Mouse (Mus musculus) layer of hippocampus, postnatal 36 days (tissue): ENCODE measurements around the gene Ptprc. TPM values are rescaled to one million over a fixed set of nuclear protein-coding genes. Genes with fewer than 3 reads are reported as not detected.

Source experiments
- DNase-seq, 2 experiments: peaks; one replicate each; pipeline ENCODE4 v3.0.0; 2022
- total RNA-seq, 2 experiments: library from RNA; stranded (reverse); gene quantifications; 2 replicates each; pipeline ENCODE4 v1.2.3; 2021

Ptprc gene
- 1 to 10 TPM; 1.8 to 3.8 TPM for total RNA-seq

GRCm38 (mm10) chr1:138175494-138175893 lies at the start of gene Ptprc:
Gene Ptprc, minus strand, starts transcription at chr1:138175708.
- DNase-seq = no peak

GRCm38 (mm10) chr1:138214736-138215458 lies 39.4 kb upstream of the Ptprc start:
- DNase-seq = no peak

GRCm38 (mm10) chr1:138210387-138211024 lies 35.0 kb upstream of the Ptprc start:
- DNase-seq = no peak

DNA sequence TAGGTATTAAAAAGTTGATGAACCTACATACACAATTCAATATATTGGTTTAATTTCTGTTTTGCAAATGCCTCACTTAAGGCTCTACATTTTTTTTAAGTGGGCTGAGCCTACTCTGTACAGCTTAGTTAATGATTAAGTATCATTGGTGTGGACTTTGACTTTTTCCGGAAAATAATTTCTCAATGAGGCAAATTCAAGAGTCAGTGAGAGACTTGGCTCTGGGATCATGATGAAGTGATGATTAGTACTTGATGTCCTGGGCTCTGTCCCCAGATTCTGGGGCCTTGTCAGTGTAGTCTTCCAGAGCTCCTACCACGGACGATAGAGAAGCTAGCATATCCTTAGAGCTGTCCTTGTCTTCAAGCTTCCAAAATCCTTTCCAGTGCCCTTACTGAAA lies 34.2 kb upstream of the Ptprc start:
- DNase-seq = no peak

DNA sequence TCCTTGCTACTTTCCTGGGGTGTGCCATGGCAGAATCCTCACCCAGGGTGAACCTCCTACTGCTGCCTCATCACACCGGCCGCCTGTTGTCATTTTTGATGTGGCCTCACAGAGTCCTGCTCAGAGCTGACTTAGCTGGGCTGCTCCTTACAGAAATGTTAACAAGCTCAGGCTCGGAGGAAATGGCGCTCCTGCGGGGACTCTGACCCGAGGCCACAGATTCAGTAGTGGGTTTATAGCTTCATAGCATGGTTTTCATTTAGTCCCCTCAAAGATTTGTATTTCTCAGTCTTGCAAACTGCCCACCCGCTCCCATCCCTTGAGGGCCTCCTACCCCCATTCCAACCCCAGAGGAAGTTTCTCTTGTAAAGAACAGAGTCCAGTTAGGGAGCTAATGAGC lies 30.5 kb upstream of the Ptprc start:
- DNase-seq = no peak

DNA sequence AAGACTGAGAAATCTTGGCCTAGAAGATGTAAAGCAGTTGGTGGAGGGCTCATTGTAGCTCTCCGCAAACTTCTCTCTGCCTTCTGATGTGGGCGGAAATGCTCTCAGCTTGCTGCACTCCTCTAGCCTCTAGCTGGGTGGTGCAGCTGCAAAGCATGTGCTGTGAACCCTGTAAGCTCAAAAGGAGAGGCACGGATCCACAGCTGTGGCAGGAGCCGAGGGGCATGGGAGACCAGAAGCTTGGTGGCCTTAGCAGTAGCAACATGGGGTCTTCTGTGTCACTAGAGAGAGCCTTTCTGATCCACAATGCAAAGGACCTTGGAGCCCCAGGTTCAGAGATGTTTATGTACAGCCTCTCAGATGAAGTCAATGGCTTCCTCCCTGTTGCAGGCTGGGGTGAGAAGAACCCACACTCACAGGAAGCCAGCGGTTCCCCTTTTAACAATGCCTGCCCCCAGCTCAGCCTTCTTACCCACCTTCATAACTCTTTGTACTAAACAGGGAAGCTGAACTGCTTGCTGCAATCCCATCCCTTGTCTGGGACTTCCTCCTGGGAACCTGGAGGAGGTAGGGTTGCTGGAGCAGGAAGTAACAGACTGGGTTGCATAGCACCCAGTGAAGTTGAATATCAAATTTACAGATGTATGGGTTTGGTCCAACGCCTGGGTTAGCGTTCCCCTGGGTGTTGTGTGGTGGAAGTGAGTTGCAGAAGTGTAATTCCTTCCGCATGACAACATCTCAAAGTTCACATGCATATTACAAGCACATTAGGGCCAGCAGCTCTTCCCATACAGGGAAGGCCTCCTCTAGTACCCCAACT lies 16.4 kb upstream of the Ptprc start:
- DNase-seq = no peak

- no peak for DNase-seq
Measured at GRCm38 (mm10) chr1:138188131-138188530, 12.6 kb upstream of the Ptprc start.

GRCm38 (mm10) chr1:138185904-138186303 lies 10.4 kb upstream of the Ptprc start:
- DNase-seq = no peak

DNA sequence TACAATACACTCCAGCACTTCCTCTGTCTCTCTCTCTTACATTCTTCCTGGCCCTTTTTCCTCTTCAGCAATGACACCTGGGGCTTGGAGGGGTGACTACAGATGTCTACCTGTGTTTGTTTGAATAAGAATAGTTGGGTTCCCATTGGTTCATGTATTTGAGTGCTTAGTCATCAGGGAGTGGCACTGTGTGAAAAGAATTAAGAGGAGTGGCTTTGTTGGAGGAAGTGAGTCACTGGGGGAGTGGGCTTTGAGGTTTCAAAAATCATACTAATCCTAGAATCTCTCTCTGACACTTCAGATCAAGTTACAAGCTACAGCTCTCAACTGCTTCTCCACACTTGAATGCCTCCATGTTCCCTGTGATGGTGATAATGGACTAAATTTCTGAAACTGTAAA lies 4.6 kb upstream of the Ptprc start:
- no peak for DNase-seq

DNA sequence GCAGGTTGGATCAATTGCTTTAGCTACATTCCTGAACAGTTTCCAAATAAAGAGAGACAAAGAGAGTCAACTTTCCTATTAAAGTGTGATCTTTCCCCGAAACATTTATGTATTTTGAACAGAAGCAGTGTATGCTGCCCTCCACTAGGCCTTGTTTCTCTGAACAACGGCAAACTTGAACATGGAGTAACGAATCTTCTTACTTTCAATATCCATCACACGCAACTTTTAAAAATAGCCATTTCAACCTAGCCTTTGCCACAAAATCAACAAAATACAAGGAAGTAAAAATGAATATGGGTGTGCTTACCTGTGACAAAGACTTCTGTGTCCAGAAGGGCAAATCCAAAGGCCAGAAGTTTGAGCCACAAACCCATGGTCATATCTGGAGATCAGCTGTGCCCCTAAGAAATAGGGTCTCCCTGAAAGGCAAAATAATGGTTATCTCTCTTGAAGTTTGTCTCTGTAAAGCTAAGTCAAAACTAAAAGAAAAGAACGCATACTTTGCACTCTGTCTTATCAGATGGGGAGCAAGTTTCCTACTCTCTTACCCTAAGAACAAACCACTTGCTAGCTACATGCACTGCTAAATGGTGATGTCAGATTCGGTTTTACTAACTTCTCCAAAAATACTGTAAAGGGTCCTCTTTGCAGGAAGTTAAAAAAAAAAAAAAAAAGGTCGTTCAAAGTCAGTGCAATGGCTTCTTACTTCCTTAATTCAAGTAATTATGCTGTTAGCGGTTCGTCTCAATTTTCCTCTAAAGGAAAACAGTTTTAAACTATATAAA lies 609 bp downstream of the Ptprc start:
- no peak for DNase-seq

DNA sequence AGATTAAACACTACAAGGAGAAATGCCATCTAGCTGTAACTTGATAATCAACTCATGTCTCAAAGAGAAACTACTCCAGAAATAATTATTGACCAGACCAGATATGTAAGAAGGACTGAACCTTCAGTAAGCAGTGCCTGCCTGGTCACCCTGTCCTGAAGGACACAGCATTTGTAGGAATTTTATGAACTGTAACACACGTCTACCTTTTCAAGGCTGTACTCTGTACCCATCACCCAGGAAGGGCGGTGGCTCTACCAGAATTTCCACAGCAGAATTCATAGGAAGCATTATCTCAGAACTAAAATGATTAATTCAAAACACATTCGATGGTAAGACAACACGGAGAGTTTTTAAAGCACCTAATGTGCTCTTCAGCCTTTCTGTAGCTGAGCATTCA lies 1.4 kb downstream of the Ptprc start:
- DNase-seq = no peak

GRCm38 (mm10) chr1:138173669-138174068 lies 1.8 kb downstream of the Ptprc start:
- DNase-seq = no peak

DNA sequence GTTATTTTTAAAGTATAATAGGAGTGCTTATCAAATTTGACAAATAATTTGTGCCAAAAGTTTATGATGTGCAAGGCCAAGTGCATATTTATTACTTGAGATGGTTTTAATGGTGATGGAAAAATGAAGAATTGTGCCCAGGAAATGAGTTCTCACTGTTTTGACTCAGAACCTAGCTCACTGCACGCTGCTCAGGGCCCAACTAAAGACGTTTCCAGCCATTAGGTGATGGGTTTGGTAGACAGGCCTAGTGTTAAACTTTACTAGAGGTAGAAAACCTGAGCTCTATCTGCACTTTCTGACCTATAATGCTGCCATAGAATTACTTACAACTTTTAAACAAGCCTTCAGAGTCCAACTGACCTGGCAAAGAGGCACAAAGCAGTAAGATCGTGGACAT lies 3.0 kb downstream of the Ptprc start:
- DNase-seq = no peak

GRCm38 (mm10) chr1:138172096-138172495 lies 3.4 kb downstream of the Ptprc start:
- no peak for DNase-seq

DNA sequence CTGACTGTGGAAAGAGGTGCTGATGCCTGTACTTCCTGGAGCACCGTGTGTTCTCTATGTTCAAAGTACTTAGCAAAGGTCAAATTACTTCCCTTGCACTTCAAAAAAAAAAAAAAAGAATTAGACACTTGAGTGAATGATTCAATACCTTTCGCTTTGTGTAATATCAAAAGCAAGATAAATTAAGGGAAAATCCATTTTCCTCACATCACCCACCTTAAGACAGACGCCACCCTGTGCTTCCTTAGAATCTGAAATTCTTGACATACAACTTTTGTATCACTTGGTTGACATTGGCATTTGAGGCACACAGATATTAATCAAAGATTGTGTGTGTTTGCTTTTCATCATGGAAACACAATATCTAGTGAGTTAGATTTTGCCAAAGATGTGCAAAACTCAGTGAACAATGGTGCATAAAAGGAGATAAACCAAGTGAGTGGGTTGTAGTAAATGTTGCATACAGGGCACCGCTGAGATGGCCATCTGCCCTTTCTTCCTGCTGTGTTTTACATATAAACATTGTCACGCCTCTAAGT lies 9.2 kb downstream of the Ptprc start:
- no peak for DNase-seq

DNA sequence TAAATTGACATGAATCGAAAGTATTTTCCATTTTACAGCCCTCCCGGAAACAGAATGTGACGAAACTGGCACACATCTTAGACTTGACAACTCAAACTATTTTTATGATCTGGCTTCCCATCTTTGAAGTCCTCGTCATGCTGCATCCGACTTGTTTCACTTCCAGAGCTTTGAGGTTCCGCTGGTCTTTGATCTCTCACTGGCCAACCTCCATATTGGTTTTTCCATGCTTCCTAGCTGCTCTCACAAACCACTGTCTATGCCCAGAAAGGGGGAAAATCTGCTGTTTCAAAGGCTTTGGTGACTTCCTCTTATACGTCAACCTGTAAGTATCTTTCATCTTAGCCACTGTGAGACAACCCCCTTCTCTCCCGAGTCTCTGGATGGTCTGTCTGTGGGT lies 12.9 kb downstream of the Ptprc start:
- no peak for DNase-seq

GRCm38 (mm10) chr1:138158921-138159320 lies 16.6 kb downstream of the Ptprc start:
- no peak for DNase-seq

DNA sequence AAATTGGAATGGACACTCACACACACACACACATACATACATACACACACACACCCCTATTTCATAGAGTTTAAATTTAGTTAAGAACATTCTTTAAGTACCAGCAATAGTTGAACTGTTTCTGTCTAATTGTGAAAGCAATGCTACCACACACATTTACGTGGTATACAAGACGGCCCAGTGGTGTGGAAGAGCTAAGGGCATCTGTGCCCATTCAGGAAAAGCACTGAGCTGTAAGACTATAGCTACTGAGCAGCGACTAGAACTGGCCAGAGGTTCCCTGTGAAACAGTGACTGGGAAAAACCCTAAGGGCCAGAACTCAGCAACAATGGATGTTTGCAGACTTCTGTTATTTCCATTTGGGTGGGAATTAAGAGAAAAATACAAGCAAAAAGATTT lies 17.3 kb downstream of the Ptprc start:
- no peak for DNase-seq

DNA sequence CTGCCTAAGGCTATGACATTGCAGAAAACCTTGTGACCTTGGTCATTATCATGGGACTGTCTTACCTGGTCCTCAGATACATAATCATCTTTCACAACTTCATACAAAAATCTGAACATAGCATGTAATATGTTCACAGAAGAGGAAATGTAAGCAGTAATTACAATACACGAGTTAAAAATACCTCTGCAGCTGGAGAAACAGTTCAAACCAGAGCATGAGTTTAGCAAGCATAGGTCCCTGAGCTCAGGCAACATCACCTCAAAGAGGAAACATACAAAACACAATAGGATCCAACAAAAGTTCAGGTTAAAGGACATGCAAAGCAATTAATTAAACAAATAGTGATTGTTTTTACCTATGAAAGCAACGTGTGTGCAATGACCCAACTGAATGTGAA lies 17.8 kb downstream of the Ptprc start:
- DNase-seq = no peak

DNA sequence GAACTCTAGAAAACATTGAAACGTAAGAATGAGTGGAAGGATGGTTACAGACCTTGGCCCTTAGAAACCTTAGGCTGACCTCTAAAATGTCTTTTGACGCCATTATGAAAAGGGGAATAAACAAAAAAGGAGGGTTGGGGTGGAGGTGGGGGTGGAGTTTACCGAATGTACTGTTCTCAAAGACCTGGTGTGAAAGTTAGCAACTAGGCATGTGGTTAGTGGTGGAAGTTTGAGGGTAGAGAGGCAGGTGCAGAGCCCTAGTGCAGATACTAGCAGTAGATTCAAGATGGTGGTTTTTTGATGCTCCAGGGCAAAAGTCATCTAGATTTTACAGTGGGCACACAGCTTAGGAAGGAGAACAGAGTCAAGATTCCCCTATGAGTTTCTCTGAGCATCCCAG lies 18.5 kb downstream of the Ptprc start:
- no peak for DNase-seq

- no peak for DNase-seq
Measured at GRCm38 (mm10) chr1:138154185-138154785, 21.2 kb downstream of the Ptprc start.

DNA sequence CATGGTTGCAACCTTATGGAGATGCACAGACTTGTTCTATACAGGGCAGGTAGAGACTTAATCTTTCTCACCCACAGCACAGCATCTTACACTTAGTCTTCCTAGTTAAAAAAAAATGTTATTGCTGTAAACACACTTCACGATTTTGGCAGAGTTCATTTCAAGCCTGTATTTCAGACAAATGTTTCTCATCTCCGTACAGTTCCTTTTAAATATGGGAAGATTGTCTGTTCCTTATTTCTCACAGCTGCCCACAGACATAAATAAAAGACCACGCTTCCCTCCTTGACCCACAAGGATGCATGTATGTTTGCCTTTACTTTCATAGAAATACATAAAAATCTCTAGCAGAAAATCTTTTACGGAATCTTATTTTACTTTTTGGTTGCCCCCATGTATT lies 22.4 kb downstream of the Ptprc start:
- DNase-seq = no peak
